Mouse (Mus musculus): ENCODE results near the gene Tcte3.
"Not testable (repeated sequence)": the region's sequence is repeated elsewhere in the genome, so short reads cannot be mapped to it uniquely, and the experiment has no call there.

DNA sequence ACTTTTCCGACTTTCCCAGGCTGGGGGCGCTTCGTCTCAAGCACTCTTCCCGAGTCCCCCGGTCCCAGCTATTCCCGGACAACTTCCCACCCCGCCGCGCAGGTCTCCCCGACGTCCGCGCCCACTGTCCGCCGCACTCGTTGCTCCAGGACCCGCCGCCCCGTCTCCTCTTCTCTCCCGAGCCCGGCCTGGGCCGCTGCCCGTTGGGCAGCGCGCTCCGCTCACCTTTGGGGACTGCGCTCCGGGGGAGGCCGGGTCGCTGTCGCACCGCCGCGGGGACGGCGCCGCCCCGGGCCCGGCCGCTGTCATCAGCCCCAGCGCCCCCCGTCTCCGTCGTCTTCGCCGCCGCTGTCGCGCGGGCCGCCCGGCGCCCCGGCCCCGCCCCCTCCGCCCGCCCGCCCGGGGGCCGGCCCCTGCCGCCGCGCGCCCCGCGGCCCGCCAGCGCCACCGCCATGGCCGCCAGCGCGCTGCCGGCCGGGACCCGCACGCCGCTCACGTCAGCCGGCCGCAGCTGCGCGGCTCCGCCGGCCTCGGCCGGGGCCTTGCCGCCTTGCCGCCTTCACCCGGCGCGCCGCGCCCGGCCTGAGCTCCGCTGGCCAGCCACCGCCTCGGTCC lies 17.3 kb downstream of the Tcte3 start:
- not testable (repeated sequence) for TF ChIP-seq GATA1 (IDR thresholded peaks at IDR 0.05; ENCODE audit: borderline replicate concordance, low read length); CTCF (IDR thresholded peaks at IDR 0.05; ENCODE audit: low read depth, low read length); POLR2AphosphoS5 (IDR thresholded peaks at IDR 0.05; ENCODE audit: insufficient replicate concordance, low read depth, low read length); TAL1 (conservative IDR thresholded peaks at IDR 0.05; ENCODE audit: low read depth, low read length)

Measured in G1E (cell line).